Mouse (Mus musculus) yolk sac, embryonic 10.5 days (tissue): ENCODE measurements around the gene Kdm8.
A peak's percentile ranks its signal among the peaks of the same experiment; 100 is the strongest.

Experiments
- DNase-seq: peaks from one replicate; pipeline ENCODE4 v3.0.0-alpha.2; 2017; ENCODE audit warnings: low spot score

Gene Kdm8

DNA sequence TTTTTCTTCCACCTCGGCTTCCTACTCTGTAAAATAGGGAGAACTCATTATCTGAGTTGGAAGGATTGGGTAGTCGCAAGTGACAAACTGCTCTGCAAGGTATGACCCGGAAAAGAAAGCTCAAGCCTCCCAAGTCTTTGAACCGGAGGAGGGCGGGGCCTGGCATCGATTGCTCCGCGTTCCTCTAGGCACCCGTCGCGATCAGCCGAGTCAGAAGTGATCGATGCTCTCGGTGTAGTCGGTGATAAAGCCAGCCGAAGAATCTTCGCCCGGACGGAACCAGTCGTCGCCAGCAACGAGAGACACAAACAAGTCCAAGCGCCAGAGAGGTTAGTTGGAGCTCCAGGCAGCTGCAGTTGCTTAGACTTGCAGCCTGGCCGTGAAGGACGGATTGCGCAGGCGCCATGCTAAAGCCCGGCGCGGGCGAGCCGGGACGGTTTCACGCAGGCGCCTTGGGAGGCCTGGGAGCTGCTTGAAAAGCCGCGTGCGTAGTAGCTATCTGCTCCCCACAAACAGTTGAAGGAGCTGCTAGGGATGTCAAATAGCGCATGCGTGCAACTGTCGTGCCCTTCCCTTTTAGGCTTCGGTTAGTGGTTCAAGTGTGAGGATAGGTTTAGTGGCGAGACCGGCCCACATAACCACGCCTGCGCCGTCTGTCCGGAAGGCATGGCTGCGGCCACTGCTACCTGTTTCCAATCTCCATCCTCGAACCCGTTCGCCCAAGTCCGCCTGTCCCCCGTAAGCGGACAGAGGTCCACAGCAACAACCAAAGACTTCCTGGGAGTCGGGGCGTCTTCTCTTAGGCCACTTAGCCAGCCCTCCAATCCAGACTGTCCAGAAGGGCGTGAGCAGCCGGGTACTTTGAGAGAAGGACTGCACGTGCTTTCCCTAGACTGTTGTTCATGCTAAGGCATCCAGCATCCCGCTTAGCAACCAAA is at the start of gene Kdm8:
Kdm8 (plus strand) TSS at position 213 of the 938 bp plus-strand sequence.
- DNase-seq = peak; percentile 94

- DNase-seq = no peak
Measured at GRCm38 (mm10) chr7:125398116-125398515, 46.4 kb upstream of the Kdm8 start.

GRCm38 (mm10) chr7:125398687-125399086 is 45.8 kb upstream of the Kdm8 start:
- DNase-seq = no peak

- no peak for DNase-seq
Measured at GRCm38 (mm10) chr7:125407136-125407535, 37.3 kb upstream of the Kdm8 start.

- no peak for DNase-seq
Measured at GRCm38 (mm10) chr7:125415087-125415486, 29.4 kb upstream of the Kdm8 start.

GRCm38 (mm10) chr7:125415776-125416175 is 28.7 kb upstream of the Kdm8 start:
- DNase-seq = no peak

DNA sequence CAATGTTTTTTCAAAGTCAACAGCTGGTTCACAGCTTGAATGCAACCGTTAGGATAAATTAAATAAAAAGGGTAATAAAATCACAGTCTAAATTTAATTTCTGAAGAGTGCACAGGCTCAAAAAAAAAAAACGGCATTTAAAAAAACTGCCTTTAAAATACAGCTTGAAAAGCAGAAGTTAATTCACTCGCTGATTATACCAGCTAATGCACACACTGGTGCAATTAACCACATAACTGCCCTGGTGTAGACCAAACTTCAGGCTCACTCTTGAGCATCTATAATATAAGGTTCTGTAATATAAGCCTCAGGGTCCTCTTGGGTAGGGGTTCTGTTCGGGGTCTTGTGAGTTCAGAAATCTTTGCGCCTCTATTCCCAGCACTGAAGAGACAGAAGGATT is 27.7 kb upstream of the Kdm8 start:
- DNase-seq = no peak

- DNase-seq = peak; percentile 16
Measured at GRCm38 (mm10) chr7:125418413-125418812, 26.1 kb upstream of the Kdm8 start.

- peak; percentile 18 for DNase-seq
Measured at GRCm38 (mm10) chr7:125420190-125420589, 24.3 kb upstream of the Kdm8 start.

DNA sequence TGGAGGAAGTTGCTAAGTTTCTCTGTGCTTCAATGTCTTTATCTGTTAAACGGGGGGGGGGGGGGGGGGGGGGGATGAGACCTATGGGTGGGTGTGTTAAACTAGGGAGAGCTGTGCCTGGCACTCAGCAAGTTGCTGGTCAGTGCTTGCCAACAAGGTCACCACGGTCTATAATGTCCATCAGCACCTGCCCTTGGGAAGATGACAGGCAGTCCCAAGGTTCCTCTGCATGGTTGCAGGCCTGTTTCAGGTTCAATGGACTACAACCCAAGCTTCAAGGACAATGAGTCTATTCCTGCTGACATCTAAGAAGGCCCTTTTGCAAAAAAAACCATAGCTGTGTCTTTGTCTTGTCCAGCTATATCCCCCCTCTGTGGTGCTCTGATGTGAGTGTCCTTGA is 22.6 kb upstream of the Kdm8 start:
- no peak for DNase-seq

DNA sequence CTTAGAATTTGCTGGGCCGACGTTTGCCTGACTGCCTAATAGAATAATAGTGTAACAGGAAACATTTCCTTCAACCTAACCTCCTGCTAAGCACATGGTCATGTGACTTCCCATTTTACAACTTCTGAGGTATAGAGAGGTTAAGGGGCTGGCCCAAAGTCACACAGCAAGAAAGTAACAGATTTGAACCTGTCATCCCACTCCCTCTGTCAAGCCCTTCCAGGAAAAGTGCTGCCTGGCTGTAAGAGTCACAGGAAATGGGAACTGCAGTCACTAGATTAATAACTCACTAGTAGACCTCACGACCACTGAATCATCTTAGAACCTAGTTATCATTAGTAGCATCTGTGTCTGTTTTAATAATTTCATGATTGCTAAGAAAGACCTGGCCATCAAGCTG is 21.4 kb upstream of the Kdm8 start:
- no peak for DNase-seq

DNA sequence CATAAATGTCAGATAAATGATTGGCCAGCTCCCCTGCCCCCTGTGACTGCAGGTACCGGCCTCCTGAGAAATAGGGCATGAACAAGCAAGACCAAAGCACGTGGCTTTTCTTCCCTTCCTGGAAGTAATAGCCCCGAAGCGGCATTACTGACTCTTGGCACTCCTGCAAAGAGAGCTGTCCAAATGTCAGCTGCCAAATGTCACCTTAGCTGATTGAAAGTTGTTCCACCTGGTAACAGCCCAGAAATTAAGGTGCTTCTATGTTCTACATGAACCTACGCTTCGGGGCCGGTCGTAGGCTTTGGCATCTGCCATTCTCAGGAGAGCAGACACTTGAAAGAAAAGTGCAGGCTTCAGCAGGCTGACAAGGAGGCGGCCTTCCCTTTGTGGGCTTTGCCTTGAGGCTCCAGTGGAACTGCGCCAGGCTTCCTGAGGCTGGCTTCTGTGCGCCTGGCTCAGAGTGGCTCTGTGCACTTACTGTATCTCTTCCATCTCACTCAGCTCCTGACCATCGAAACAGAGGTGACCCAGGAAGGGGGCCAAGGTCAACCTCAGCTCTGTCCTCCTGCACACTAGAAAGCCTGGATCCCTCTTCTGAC is 16.9 kb upstream of the Kdm8 start:
- DNase-seq = no peak

DNA sequence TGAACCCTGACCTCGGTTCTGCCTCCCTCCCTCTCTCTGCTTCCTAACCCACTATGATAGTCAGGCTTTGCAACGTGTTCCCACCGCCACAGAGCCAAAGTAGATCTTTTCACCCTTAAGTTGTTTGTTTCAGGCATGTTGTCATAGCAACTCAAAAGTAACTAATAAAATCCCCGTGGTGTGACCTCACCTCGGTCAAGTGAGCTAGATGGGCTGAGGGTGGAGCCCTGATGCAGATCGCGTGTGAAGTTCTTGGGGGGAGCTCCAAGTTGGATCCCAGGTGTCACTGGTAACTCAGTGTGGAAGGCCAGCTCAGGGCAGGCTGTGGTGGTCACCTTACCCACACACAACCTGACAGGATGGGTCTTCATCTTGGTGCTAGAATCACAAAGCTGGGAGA is 16.1 kb upstream of the Kdm8 start:
- DNase-seq = no peak

- peak; percentile 42 for DNase-seq
Measured at GRCm38 (mm10) chr7:125428816-125429500, 15.5 kb upstream of the Kdm8 start.

GRCm38 (mm10) chr7:125430170-125430842 is 14.2 kb upstream of the Kdm8 start:
- DNase-seq = no peak

DNA sequence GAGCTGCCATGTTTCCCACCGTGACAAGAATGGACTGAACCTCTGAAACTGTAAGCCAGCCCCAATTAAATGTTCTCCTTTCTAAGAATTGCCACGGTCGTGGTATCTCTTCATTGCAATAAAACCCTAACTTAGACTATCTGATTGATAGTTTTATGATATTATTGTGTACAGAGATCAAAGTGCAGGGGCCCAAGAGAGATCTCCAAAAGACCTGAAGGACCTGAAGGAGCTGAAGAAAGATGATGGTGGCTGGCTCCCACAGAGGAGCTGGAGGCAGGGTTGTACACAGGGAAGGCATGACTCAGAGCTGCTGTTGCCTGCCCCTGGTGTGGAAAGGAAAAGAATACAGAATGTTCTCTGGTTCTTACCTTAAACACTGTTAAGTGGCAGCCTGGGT is 10.6 kb upstream of the Kdm8 start:
- no peak for DNase-seq

- DNase-seq = peak; percentile 21
Measured at GRCm38 (mm10) chr7:125434666-125435290, 9.7 kb upstream of the Kdm8 start.

DNA sequence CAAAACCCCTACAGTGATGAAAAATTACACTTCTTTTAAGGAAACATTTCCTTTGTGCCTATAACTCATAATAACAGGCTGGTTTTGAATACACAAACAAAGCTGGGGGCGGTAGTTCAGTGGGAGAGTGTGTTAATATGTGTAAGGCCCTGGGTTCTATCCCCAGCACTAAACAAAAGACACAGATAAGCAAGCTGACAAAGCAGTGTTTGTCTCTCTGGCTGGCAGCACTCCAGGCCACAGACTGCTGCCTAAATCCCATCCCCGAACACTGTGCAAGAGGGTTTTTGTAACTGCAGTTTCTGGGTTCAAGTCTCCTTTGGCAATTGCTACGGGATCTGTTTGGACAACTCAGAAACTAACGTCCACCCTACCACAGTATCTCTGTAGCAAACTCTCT is 2.2 kb upstream of the Kdm8 start:
- DNase-seq = no peak

DNA sequence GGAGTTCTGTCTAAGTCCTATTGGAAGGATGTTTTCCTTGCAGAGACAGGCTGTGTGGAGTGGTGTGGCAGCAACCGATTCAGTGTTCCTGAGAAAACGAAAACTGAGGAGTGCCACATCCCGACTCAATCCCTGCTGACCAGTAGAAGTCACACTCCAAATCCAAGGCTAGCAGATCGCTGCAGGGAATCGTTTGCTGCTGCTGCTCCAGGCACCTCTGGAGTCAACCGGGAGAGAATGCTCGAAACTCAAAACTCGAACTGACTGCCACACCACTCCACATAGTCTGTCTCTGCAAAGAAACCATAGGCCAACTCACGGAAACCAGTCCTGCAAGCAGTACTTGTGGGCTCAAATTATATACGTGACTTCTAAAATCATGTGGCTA is 406 bp upstream of the Kdm8 start:
- no peak for DNase-seq

- DNase-seq = no peak
Measured at GRCm38 (mm10) chr7:125450678-125451077, 6.2 kb downstream of the Kdm8 start.

GRCm38 (mm10) chr7:125451078-125451477 is 6.6 kb downstream of the Kdm8 start:
- no peak for DNase-seq

- DNase-seq = no peak
Measured at GRCm38 (mm10) chr7:125453671-125454070, 9.2 kb downstream of the Kdm8 start.
